Mouse (Mus musculus) urinary bladder, postnatal 25 days (tissue): ENCODE results near the gene Dct.

ENCODE experiments used
- DNase-seq: peaks from one replicate; pipeline ENCODE4 v3.0.0; 2022; ENCODE audit warnings: low spot score

Dct gene

GRCm38 (mm10) chr14:118042963-118043362 is 9.1 kb downstream of the Dct start:
- DNase-seq: peak; percentile 14

DNA sequence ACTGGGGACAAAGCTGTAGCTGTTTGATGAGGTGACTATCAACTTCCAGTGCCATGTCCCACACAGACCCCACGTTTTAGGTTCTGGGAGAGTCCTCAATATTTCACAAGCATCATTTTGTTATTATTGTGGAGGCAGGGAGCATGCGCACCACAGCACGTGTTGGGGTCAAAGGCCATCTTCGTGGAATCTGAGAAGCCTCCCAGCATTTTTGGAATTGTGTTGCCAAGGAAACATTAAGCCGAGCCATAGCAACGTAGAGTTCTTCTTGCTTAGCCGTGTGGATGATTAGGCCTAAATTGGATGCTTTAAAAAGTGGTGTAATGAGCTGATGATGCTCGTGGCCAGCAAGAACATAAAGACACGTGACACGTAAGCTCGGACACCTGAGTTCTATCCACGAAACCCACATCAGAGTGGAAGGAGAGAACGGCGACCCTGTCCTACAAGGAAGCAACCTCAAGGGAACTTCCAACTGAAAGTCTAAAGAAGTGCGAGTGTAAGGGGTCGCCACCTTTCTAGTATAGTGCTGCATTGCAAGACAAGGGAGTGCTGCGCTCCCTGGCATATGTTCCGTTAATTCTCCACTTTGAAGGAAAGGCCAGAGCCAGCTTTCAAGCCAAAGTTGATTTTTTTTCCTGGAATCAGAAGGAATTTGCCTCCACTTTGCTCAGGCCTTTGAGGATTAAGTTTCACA is 9.8 kb downstream of the Dct start:
- DNase-seq: no peak

- no peak for DNase-seq
Measured at GRCm38 (mm10) chr14:118040550-118041250, 11.3 kb downstream of the Dct start.

- no peak for DNase-seq
Measured at GRCm38 (mm10) chr14:118039074-118039473, 13.0 kb downstream of the Dct start.

- no peak for DNase-seq
Measured at GRCm38 (mm10) chr14:118027564-118027963, 24.5 kb downstream of the Dct start.

- DNase-seq: no peak
Measured at GRCm38 (mm10) chr14:118021867-118022543, 30.0 kb downstream of the Dct start.

- DNase-seq: no peak
Measured at GRCm38 (mm10) chr14:118019314-118019713, 32.7 kb downstream of the Dct start.

GRCm38 (mm10) chr14:118013237-118013636 is 38.8 kb downstream of the Dct start:
- no peak for DNase-seq

DNA sequence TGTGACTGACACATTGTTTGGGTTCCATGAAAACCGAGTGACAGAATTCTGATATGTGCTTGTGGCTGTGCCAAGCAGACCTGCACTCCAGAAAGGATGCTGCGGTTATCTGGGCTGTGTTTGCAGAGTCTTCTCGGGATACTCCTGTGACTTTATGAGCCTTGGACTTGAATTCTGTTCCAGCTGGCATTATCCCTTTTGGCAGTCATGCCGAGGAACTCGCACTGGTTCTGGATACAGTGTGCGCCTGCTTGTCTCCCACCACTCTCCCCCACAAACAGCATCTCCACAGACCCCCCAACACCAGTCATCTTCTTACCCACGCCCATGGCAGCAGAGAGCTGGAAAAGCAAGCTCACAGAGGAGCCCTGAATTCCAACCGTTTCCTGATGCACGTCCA is 42.5 kb downstream of the Dct start:
- no peak for DNase-seq

DNA sequence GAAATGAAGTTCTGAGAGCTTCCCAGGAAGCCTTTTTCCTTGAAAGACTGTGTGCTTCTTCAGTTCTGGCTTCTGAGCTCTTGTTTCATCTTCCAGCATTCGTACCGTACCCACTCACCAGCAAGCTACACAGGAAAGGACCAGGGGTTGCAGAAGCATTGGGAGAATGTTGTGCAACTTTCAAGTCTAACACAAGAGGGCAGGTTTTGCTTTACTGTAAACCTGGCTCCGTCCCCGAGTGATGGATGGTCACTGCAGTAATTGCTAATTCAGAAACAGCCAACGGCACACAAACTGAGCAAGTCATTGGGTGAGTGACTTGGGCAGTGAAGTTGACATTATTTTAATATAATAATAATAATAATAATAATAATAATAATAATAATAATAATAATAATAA is 46.3 kb downstream of the Dct start:
- peak; percentile 26 for DNase-seq

DNA sequence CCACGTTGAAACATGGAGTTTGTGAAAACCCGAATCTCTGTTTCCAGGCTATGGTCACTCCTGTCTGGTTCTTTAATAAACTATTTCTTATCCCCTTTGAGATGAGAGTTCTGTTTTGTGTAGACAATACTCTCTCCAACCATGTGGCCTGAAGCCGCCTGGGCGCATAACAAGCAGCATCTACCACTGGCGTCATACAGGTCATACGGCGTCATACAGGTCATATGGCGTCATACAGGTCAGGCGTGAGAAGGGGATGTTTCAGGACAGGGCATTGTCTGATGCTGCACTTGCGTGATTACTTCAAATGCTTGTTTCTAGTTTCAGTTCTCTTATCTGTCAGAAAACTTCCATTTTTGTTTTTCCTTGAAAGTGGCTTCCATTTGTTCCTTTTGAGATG is 47.6 kb downstream of the Dct start:
- DNase-seq: no peak

DNA sequence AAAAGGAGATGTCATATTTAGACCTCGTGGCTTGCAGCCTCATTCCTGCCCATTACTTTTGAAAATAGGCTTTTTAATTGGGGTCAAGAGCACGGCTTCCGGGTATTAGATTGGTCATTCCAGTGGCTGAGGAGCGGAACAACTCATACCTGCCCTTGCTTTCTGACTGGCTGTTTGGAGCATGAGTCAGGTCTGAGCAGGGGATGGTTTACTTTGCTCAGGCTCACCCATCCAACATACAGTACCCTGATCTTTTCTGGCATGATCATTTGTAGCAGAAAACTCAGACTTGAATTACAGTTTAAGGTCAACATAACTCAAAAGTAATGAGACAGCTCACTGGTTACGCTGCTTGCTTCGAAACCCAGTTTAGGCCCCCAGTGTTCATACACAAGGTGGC is 58.2 kb downstream of the Dct start:
- DNase-seq: no peak

GRCm38 (mm10) chr14:117992600-117993256 is 59.3 kb downstream of the Dct start:
- no peak for DNase-seq

DNA sequence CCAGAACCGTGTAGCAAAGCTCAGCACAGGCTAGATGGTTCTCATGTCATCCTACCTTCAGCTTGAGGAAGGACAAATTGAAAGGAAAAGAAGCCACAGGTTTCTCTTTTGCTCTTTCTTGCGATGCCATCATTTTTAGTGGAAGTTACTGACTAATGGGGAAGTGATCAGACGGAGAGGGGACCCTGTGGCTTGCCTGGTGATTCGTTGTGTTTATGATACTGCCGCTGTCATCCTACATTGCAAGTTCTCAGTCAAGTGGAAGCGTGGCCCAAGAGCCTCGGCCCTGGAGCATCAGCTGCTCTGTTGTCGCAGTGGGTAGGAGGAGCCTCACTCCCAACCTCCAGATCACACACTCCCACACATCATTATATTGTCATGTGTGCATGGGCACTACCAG is 61.8 kb downstream of the Dct start:
- no peak for DNase-seq

DNA sequence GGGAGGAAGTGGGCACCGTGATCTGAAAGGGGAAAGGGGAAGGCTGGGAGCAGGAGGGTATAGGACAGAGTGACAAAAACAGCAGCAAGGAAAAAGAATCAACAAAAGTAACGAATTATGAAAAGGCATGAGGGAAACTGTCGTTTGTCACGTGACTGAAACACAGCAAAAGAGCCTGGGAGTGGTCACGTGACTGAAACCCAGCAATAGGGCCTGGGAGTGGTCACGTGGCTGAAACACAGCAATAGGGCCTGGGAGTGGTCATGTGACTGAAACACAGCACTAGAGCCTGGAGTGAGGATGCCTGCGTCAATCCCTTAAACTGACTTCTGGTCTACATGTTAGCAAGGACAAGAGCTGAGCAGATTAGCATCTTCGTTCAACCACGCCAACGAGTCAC is 63.6 kb downstream of the Dct start:
- DNase-seq: no peak

- no peak for DNase-seq
Measured at GRCm38 (mm10) chr14:117981532-117981931, 70.5 kb downstream of the Dct start.

GRCm38 (mm10) chr14:117972576-117972975 is 79.5 kb downstream of the Dct start:
- no peak for DNase-seq
